Mouse (Mus musculus) CH12.LX (cell line): ENCODE measurements around the gene Marc2. TPM values are rescaled to one million over a fixed set of nuclear protein-coding genes. Genes with fewer than 3 reads are reported as not detected.

Experiments
- DNase-seq: peaks from one replicate; pipeline ENCODE4 v3.0.0-alpha.2; 2013; ENCODE audit errors: extremely low read depth
- H3K27ac ChIP-seq: 2 replicates; pipeline ENCODE4 v1.5.1; 2012; ENCODE audit warnings: low read depth, mild to moderate bottlenecking, control low read depth, moderate library complexity; ENCODE audit not compliant: insufficient read depth
- H3K27me3 ChIP-seq: replicated peaks from 2 replicates; pipeline ENCODE3; 2012; ENCODE audit warnings: inconsistent platforms
- H3K36me3 ChIP-seq, 2 experiments: replicated peaks in 1 of 2; 2 replicates each; pipeline versions ENCODE3 to v1.6.1; 2012; ENCODE audit warnings: inconsistent platforms in 1 of 2, low read length in 1 of 2, mild to moderate bottlenecking in 1 of 2, mixed read lengths in 1 of 2, moderate library complexity in 1 of 2; ENCODE audit not compliant: control insufficient read depth in 1 of 2, insufficient read depth in 1 of 2
- H3K4me1 ChIP-seq, 2 experiments: 2 replicates each; pipeline ENCODE4 v1.6.1; 2012; ENCODE audit warnings: inconsistent platforms in 1 of 2, moderate library complexity in 1 of 2; ENCODE audit not compliant: insufficient read depth in 2 of 2, control insufficient read depth in 1 of 2
- H3K4me2 ChIP-seq: 2 replicates; pipeline ENCODE4 v1.6.1; 2012; ENCODE audit warnings: low read depth, mild to moderate bottlenecking, control low read depth; ENCODE audit not compliant: poor library complexity, insufficient read depth, severe bottlenecking
- H3K4me3 ChIP-seq, 3 experiments: fragments of 150-350 bp in 1 of 3; sonication (generic) in 1 of 3; replicated peaks in 1 of 3; 2 replicates each; pipeline versions ENCODE3 to v1.5.1; 2011 to 2012; ENCODE audit warnings: low read depth in 2 of 3, low read length in 2 of 3, mild to moderate bottlenecking in 2 of 3, moderate library complexity in 2 of 3, control low read depth in 1 of 3, improper control_type of control experiment in 1 of 3, inconsistent platforms in 1 of 3, mixed read lengths in 1 of 3; ENCODE audit not compliant: poor library complexity in 1 of 3
- H3K79me2 ChIP-seq: replicated peaks from 2 replicates; pipeline ENCODE4 v1.6.1; 2012; ENCODE audit warnings: mild to moderate bottlenecking, moderate library complexity; ENCODE audit not compliant: control insufficient read depth, poor library complexity, insufficient read depth, severe bottlenecking; ENCODE audit errors: extremely low read depth
- H3K9ac ChIP-seq: 2 replicates; pipeline ENCODE4 v1.6.1; 2012; ENCODE audit warnings: low read depth, mild to moderate bottlenecking, control low read depth, moderate library complexity; ENCODE audit not compliant: insufficient read depth
- H3K9me3 ChIP-seq: replicated peaks from 2 replicates; pipeline ENCODE3; 2012; ENCODE audit warnings: low read length, inconsistent platforms, mixed read lengths
- BHLHE40 ChIP-seq: IDR thresholded peaks from 2 replicates; pipeline ENCODE4 v1.6.1; 2011; ENCODE audit warnings: mild to moderate bottlenecking, low read depth, low read length, improper control_type of control experiment
- CHD1 ChIP-seq: IDR thresholded peaks from 2 replicates; pipeline ENCODE4 v1.6.1; 2012; ENCODE audit warnings: low read depth, low read length, improper control_type of control experiment, inconsistent platforms
- CTCF ChIP-seq, 2 experiments: IDR thresholded peaks in 1 of 2; conservative IDR thresholded peaks in 1 of 2; 2 replicates each; pipeline ENCODE4 v1.5.1; 2011 to 2012; ENCODE audit warnings: low read depth in 2 of 2, low read length in 2 of 2, improper control_type of control experiment in 1 of 2, inconsistent platforms in 1 of 2, mild to moderate bottlenecking in 1 of 2, moderate library complexity in 1 of 2
- ELF1 ChIP-seq: IDR thresholded peaks from 2 replicates; pipeline ENCODE4 v1.6.1; 2014; ENCODE audit warnings: low read depth, mild to moderate bottlenecking, inconsistent platforms, low read length, improper control_type of control experiment
- EP300 ChIP-seq: IDR thresholded peaks from 2 replicates; pipeline ENCODE4 v1.6.1; 2011; ENCODE audit warnings: low read length, improper control_type of control experiment
- GABPA ChIP-seq: IDR thresholded peaks from 2 replicates; pipeline ENCODE4 v1.6.1; 2012; ENCODE audit warnings: low read depth, low read length, improper control_type of control experiment, inconsistent platforms; ENCODE audit not compliant: insufficient replicate concordance
- HCFC1 ChIP-seq: IDR thresholded peaks from 2 replicates; pipeline ENCODE4 v1.6.1; 2012; ENCODE audit warnings: low read depth, mild to moderate bottlenecking, inconsistent platforms, low read length, improper control_type of control experiment
- IRF4 ChIP-seq: IDR thresholded peaks from 2 replicates; pipeline ENCODE4 v1.6.1; 2014; ENCODE audit warnings: low read depth, mild to moderate bottlenecking, inconsistent platforms, low read length, improper control_type of control experiment
- JUN ChIP-seq: IDR thresholded peaks from 2 replicates; pipeline ENCODE4 v1.6.1; 2011; ENCODE audit warnings: low read depth, mild to moderate bottlenecking, low read length, improper control_type of control experiment, moderate library complexity; ENCODE audit not compliant: insufficient read depth
- MAX ChIP-seq: IDR thresholded peaks from 2 replicates; pipeline ENCODE4 v1.6.1; 2011; ENCODE audit warnings: low read length, improper control_type of control experiment
- MXI1 ChIP-seq: IDR thresholded peaks from 2 replicates; pipeline ENCODE4 v1.6.1; 2011; ENCODE audit warnings: mild to moderate bottlenecking, low read depth, low read length, improper control_type of control experiment
- NRF1 ChIP-seq: IDR thresholded peaks from 2 replicates; pipeline ENCODE4 v1.6.1; 2014; ENCODE audit warnings: low read depth, mild to moderate bottlenecking, inconsistent platforms, low read length, improper control_type of control experiment, moderate library complexity
- PAX5 ChIP-seq: IDR thresholded peaks from 2 replicates; pipeline ENCODE4 v1.6.1; 2012; ENCODE audit warnings: low read length, inconsistent platforms, mixed read lengths
- RAD21 ChIP-seq: IDR thresholded peaks from 2 replicates; pipeline ENCODE4 v1.6.1; 2011; ENCODE audit warnings: low read depth, mild to moderate bottlenecking, low read length, improper control_type of control experiment, moderate library complexity
- RCOR1 ChIP-seq: conservative IDR thresholded peaks from 2 replicates; pipeline ENCODE4 v1.6.1; 2012; ENCODE audit warnings: low read depth, mild to moderate bottlenecking, inconsistent platforms, low read length, improper control_type of control experiment
- SMC3 ChIP-seq: IDR thresholded peaks from 2 replicates; pipeline ENCODE4 v1.6.1; 2011; ENCODE audit warnings: low read depth, low read length, improper control_type of control experiment
- TBP ChIP-seq: conservative IDR thresholded peaks from 2 replicates; pipeline ENCODE4 v1.6.1; 2011; ENCODE audit warnings: low read depth, low read length, improper control_type of control experiment
- USF1 ChIP-seq: IDR thresholded peaks from 2 replicates; pipeline ENCODE4 v1.6.1; 2014; ENCODE audit warnings: low read depth, mild to moderate bottlenecking, inconsistent platforms, low read length, improper control_type of control experiment
- ZMIZ1 ChIP-seq: IDR thresholded peaks from 2 replicates; pipeline ENCODE4 v1.6.1; 2012; ENCODE audit warnings: low read depth, mild to moderate bottlenecking, inconsistent platforms, low read length, improper control_type of control experiment
- ZNF384 ChIP-seq: IDR thresholded peaks from 2 replicates; pipeline ENCODE4 v1.6.1; 2012; ENCODE audit warnings: low read depth, low read length, improper control_type of control experiment, inconsistent platforms
- dilution Hi-C: fragments of 300-500 bp; cut with MboI; formaldehyde crosslinking; loops from 2 replicates; pipeline ENCODE4 v1.14.3; 2020; ENCODE audit warnings: low sequenced_read_pairs; ENCODE audit not compliant: extremely low pct_unique_long_range_greater_than_20kb, extremely low pct_ligation_motif_present
- in situ Hi-C: fragments of 300-500 bp; cut with MboI; formaldehyde crosslinking; loops from 3 replicates; pipeline ENCODE4 v1.14.3; 2019; ENCODE audit warnings: low sequenced_read_pairs, low pct_ligation_motif_present, low pct_unique_long_range_greater_than_20kb, mixed read lengths
- polyA plus RNA-seq: library from polyadenylated mRNA; unstranded; fragments of >175 nt; gene quantifications from 2 replicates; pipeline ENCODE4 v1.2.1, GENCODE M21; 2012; ENCODE audit warnings: low read depth; ENCODE audit not compliant: insufficient read length
- total RNA-seq, 2 experiments: library from RNA; depleted of rRNA; stranded (reverse); fragments of 300-350 nt in 1 of 2; fragments of >200 nt in 1 of 2; gene quantifications; 2 replicates each; pipeline ENCODE4 v1.2.3; 2012 to 2014

Marc2 gene
- total and polyA plus RNA-seq, 3 experiments, result 55.0 to 129 (median 63.5) TPM

- Histone ChIP-seq H3K27ac (no peak overlapping the region), H3K4me1 (peaks cover 0 to 4% of the 10 kb centered on the region in 2 experiments; a peak in 1 of 4 replicates), H3K9ac (no peak overlapping the region), H3K27me3 (no peaks in the 10 kb centered on the region), H3K4me2 (no peak overlapping the region), H3K79me2 (no peaks in the 10 kb centered on the region), H3K36me3 (no peaks in the 10 kb centered on the region), H3K4me3 (no peak overlapping the region), H3K9me3 (no peaks in the 10 kb centered on the region)
- in situ Hi-C loops (no loop called here), dilution Hi-C loops (no loop called here)
- TF ChIP-seq CTCF (conservative IDR thresholded peaks at IDR 0.05 in 1 of 2, IDR thresholded peaks at IDR 0.05 in 1 of 2; ENCODE audit: low read depth in 2 of 2, low read length in 2 of 2), result peak; percentile 71 to 75
- TF ChIP-seq SMC3, result peak; percentile 36
- no peak for TF ChIP-seq ELF1
- TF ChIP-seq TBP, result no peak
- peak; percentile 50 for TF ChIP-seq RAD21
- peak; percentile 94 for TF ChIP-seq ZNF384
- no peak for TF ChIP-seq RCOR1
- peak; percentile 70 for DNase-seq
Observed at GRCm38 (mm10) chr1:184771202-184771890, 74.9 kb downstream of the Marc2 start.

- TF ChIP-seq IRF4, result no peak
- TF ChIP-seq MAX, result no peak
- TF ChIP-seq CTCF (conservative IDR thresholded peaks at IDR 0.05 in 1 of 2, IDR thresholded peaks at IDR 0.05 in 1 of 2; ENCODE audit: low read depth in 2 of 2, low read length in 2 of 2), result no peak
- TF ChIP-seq PAX5, result no peak
- TF ChIP-seq JUN, result no peak
- no peak for TF ChIP-seq RAD21
- no peak for TF ChIP-seq MXI1
- TF ChIP-seq NRF1, result no peak
- no peak for TF ChIP-seq EP300
- TF ChIP-seq HCFC1, result no peak
- no peak for TF ChIP-seq ZMIZ1
- no peak for TF ChIP-seq BHLHE40
- TF ChIP-seq CHD1, result no peak
- no peak for TF ChIP-seq GABPA
- TF ChIP-seq SMC3, result no peak
- no peak for TF ChIP-seq TBP
- no peak for TF ChIP-seq USF1
- no peak for TF ChIP-seq ZNF384
- no peak for DNase-seq
- H3K4me1 ChIP-seq, result no peaks in the 10 kb centered on the region
- H3K79me2 ChIP-seq, result no peaks in the 10 kb centered on the region
- H3K4me3 ChIP-seq, result no peak overlapping the region
- no peak overlapping the region for H3K4me2 ChIP-seq
- dilution Hi-C loops, result no loop called here
- H3K9ac ChIP-seq, result no peak overlapping the region
- H3K27me3 ChIP-seq, result no peaks in the 10 kb centered on the region
- H3K36me3 ChIP-seq, result no peaks in the 10 kb centered on the region
- H3K9me3 ChIP-seq, result no peaks in the 10 kb centered on the region
- in situ Hi-C loops, result no loop called here
- no peak overlapping the region for H3K27ac ChIP-seq
Observed at GRCm38 (mm10) chr1:184763866-184764265, 82.4 kb downstream of the Marc2 start.

Other genes with a start within 250 kb of the Marc2 start
- gene Hlx, start 113.8 kb downstream of the Marc2 start, total RNA-seq (2012; rRNA removed), result 0.64 and 0.80 TPM in 2 replicates
- gene Hlx, start 113.8 kb downstream of the Marc2 start, total RNA-seq (2014; rRNA removed), result 0.34 and 0.38 TPM in 2 replicates
- gene Hlx, start 113.8 kb downstream of the Marc2 start, polyA plus RNA-seq, result 1.1 and 2.4 TPM in 2 replicates
- gene Marc1, start 35.1 kb downstream of the Marc2 start, total RNA-seq (2012; rRNA removed), result not detected in 2 replicates
- not detected in 2 replicates for gene Marc1, start 35.1 kb downstream of the Marc2 start, total RNA-seq (2014; rRNA removed)
- gene Marc1, start 35.1 kb downstream of the Marc2 start, polyA plus RNA-seq, result not detected in 2 replicates
- not detected in 2 replicates for gene C130074G19Rik, start 36.8 kb upstream of the Marc2 start, total RNA-seq (2012; rRNA removed)
- gene C130074G19Rik, start 36.8 kb upstream of the Marc2 start, total RNA-seq (2014; rRNA removed), result not detected in 2 replicates
- not detected in 2 replicates for gene C130074G19Rik, start 36.8 kb upstream of the Marc2 start, polyA plus RNA-seq
- not detected in 2 replicates for gene Mark1, start 153.1 kb upstream of the Marc2 start, total RNA-seq (2012; rRNA removed)
- gene Mark1, start 153.1 kb upstream of the Marc2 start, total RNA-seq (2014; rRNA removed), result not detected in 2 replicates
- not detected in 2 replicates for gene Mark1, start 153.1 kb upstream of the Marc2 start, polyA plus RNA-seq